ENCODE assay signal across 8 mouse cellular contexts in genomic region chr7:100494415-100494831, GRCm38 (mm10). TPM values are rescaled to one million over a fixed set of nuclear protein-coding genes. Genes with fewer than 3 reads are reported as not detected.
DNase-seq lines count a peak whose midpoint lies in the region; ATAC-seq lines count a peak whose summit lies in the region.

No protein-coding gene starts in this region.

- H3K9me3 ChIP-seq in heart, embryonic 15.5 days (replicated peaks) = no peaks in the 10 kb centered on the region

- H3K4me3 ChIP-seq in heart, embryonic 15.5 days = peak overlapping the region; percentile 54

- peaks cover 42% of the 10 kb centered on the region for H3K4me1 ChIP-seq in heart, embryonic 15.5 days (replicated peaks)

- ATAC-seq in heart, embryonic 15.5 days (replicated peaks; ENCODE audit: insufficient number of reproducible peaks, insufficient read depth, low FRiP score, low read depth) = no peak
- no peak for ATAC-seq in frontal cortex, adult (ENCODE audit: low TSS enrichment)
- ATAC-seq in granulocyte monocyte progenitor cell, adult 5-6 weeks (replicated peaks; ENCODE audit: poor library complexity, severe bottlenecking) = no peak

- no peak overlapping the region for H3K9ac ChIP-seq in heart, embryonic 15.5 days

- H3K4me2 ChIP-seq in heart, embryonic 15.5 days = peak overlapping the region; percentile 85

- H3K36me3 ChIP-seq in heart, embryonic 15.5 days = peaks cover 14% of the 10 kb centered on the region

- no peaks in the 10 kb centered on the region for H3K27me3 ChIP-seq in heart, embryonic 15.5 days

- DNase-seq in A20 (ENCODE audit: low read depth, low spot score) = peak; percentile 74
- DNase-seq in CD4-positive helper T cell, adult 2 months (ENCODE audit: low read depth, low spot score) = peak; percentile 74
- DNase-seq in lung, postnatal 36 days = peak; percentile 35
- DNase-seq in thymus, postnatal 25 days = peak; percentile 56
- no peak for DNase-seq in left cerebral cortex, adult 18-20 months (ENCODE audit: low spot score in 2 of 2)

- 85% methylated on average over 7 of the region's 7 CpGs for WGBS in heart, embryonic 15.5 days

- H3K27ac ChIP-seq in heart, embryonic 15.5 days = peak overlapping the region; percentile 77; the same call in 1 of the 2 replicates

RNA-seq across cellular contexts. Expression of gene Ucp2, which starts 1.3 kb away (rescaled TPM):
- polyA plus RNA-seq in heart, embryonic 15.5 days (2015; fragmentation: Nextera tagmentation; extraction: Ambion mirVana) = 109 and 179 TPM in 2 replicates
- 10 to 100 TPM; 45.3 to 77.9 TPM for total RNA-seq in left cerebral cortex, adult 18-20 months (2021)
- total RNA-seq in granulocyte monocyte progenitor cell, adult 5-6 weeks (2014; fragmentation: Nextera tagmentation) = 413 and 551 TPM in 2 replicates
- 97.5 and 99.2 TPM in 2 replicates for total RNA-seq in granulocyte monocyte progenitor cell, adult 5-6 weeks (2017)

RNA-seq across cellular contexts. Expression of gene Dnajb13, which starts 20.3 kb away (rescaled TPM):
- polyA plus RNA-seq in heart, embryonic 15.5 days (2015; fragmentation: Nextera tagmentation; extraction: Ambion mirVana) = 0.18 and 0.70 TPM in 2 replicates
- under 1 TPM; 0.14 to 0.40 TPM for total RNA-seq in left cerebral cortex, adult 18-20 months (2021)
- not detected in 2 replicates for total RNA-seq in granulocyte monocyte progenitor cell, adult 5-6 weeks (2014; fragmentation: Nextera tagmentation)
- total RNA-seq in granulocyte monocyte progenitor cell, adult 5-6 weeks (2017) = not detected in 2 replicates

RNA-seq across cellular contexts. Expression of gene Ucp3, which starts 21.6 kb away (rescaled TPM):
- 0.11 and 0.29 TPM in 2 replicates for polyA plus RNA-seq in heart, embryonic 15.5 days (2015; fragmentation: Nextera tagmentation; extraction: Ambion mirVana)
- 1 to 10 TPM; 2.0 to 3.6 TPM for total RNA-seq in left cerebral cortex, adult 18-20 months (2021)
- total RNA-seq in granulocyte monocyte progenitor cell, adult 5-6 weeks (2014; fragmentation: Nextera tagmentation) = not detected in 2 replicates
- not detected in 2 replicates for total RNA-seq in granulocyte monocyte progenitor cell, adult 5-6 weeks (2017)

RNA-seq across cellular contexts. Expression of gene Coa4, which starts 42.4 kb away (rescaled TPM):
- 20.3 and 21.1 TPM in 2 replicates for polyA plus RNA-seq in heart, embryonic 15.5 days (2015; fragmentation: Nextera tagmentation; extraction: Ambion mirVana)
- total RNA-seq in left cerebral cortex, adult 18-20 months (2021) = 1 to 10 TPM; 6.6 to 7.3 TPM
- 5.4 and 14.1 TPM in 2 replicates for total RNA-seq in granulocyte monocyte progenitor cell, adult 5-6 weeks (2014; fragmentation: Nextera tagmentation)
- total RNA-seq in granulocyte monocyte progenitor cell, adult 5-6 weeks (2017) = 20.0 and 21.1 TPM in 2 replicates

Comparison
In these comparisons a context has a peak if more than half of its experiments do, and no peak if none do; other contexts are left out.
1. DNase-seq: peak in A20 (single experiment), CD4-positive helper T cell, adult 2 months (single experiment), lung, postnatal 36 days (single experiment) and thymus, postnatal 25 days (single experiment); none in left cerebral cortex, adult 18-20 months (0 of 2).